Mouse (Mus musculus): ENCODE results near the gene Dcaf12. TPM values are rescaled to one million over a fixed set of nuclear protein-coding genes. Genes with fewer than 3 reads are reported as not detected.

Dcaf12 gene
- total RNA-seq, 2 experiments from 2014 or later, result 40.4 to 45.5 TPM

DNA sequence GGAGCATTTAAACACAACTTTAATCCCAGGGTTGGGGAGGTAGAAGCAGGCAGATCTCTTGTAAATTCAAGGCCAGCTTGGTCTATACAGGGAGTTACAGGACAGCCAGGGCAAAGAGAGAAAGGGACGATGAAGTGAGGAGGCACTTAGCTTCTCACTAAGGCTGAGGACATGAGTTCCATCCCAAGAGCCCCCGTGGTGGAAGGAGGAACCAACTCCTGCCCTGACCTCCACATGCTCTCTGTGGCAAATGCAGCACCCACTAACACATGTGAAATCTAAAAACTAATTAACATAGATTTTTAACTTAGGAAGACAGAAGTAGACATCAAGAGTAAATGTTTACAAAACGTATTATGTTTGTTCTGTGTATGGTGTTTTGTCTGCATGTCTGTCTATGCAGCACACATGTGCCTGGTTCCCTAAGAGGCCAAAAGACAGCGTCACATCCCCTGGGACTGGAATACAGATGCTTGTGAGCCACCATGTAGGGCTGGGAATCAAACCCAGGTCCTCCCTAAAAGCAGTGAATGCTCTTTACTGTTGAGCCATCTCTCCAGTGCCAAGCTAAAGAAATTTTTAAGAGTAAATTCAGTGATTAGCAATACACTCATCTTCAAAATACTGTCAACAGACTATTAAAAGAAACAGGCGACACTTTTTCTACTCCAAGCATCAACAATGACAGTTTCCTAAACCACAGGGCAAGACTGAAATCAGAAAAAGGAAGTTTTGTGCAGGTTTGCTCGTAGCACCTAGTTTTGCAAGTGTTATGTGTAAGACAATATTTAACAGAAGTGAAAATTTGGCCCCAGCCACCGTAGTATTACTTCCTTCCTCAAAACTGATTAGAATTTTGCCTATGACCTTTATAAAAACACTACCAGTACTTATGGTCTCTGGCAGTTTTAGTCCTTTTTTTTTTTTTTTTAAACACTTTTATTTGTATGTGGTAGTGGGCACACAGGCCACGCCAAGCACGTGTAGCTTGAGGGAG lies 3.8 kb downstream of the Dcaf12 start:
- no peak for DNase-seq (ENCODE audit: low spot score in 2 of 2)

DNA sequence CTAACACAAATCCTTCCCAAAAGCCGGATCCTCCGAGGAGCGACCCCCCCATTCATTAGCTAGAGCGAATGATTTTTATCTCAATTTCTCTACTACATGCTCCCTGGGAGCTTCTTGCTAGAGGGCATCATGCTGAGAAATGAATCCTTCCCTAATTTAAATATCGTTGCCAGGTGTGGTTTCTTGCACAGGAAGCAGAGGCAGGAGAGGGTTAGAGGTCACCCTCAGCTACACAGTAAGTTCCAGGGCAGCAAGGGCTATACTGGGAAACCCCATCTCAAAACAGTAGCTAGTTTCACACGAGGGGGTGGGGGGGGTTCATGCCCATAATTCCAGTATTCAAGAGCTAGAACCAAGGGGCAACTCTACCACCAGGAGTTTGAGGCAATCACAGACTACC lies 7.3 kb downstream of the Dcaf12 start:
- DNase-seq (ENCODE audit: low spot score in 2 of 2), result no peak

DNA sequence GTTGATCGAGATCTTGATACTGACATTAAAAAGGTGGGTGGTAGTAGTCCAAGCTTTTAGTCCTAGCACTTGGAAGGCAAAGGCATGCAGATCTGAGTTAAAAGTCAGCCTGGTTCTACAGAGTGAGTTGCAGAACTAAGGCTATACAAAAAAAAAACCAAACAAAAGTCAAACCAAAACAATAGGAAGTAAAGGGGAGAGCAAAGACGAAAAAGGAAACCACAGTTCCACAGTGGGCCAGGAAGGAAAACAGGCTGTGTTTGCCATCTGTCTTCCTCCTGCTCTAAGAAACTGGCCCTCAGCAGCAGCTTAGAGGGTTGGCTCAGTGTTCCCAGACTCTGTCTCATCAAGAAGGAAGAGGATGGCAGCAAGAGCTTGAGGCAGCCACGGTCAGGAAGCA lies 10.4 kb downstream of the Dcaf12 start:
- DNase-seq (ENCODE audit: low spot score in 2 of 2), result peak in 1 of 2 experiments; percentile 19

DNA sequence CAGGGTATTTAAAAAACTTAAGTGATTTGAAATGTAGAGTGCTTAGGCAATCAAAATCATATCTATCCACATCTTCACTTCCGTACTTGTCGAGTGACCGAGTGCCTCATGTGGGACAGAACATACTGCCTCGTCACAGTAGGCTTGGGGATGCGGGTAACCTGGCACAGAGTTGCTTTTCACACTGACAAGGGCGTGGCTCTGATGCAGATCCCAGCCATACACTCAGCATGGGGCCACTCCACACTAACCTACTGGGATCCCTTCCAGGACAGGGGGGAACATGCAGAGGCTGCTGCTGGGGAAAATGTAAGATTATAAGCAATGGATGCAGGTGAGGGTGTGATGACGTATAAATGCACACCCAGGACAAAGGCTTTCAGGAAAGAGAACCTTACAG lies 11.0 kb downstream of the Dcaf12 start:
- DNase-seq (ENCODE audit: low spot score in 2 of 2), result no peak

DNA sequence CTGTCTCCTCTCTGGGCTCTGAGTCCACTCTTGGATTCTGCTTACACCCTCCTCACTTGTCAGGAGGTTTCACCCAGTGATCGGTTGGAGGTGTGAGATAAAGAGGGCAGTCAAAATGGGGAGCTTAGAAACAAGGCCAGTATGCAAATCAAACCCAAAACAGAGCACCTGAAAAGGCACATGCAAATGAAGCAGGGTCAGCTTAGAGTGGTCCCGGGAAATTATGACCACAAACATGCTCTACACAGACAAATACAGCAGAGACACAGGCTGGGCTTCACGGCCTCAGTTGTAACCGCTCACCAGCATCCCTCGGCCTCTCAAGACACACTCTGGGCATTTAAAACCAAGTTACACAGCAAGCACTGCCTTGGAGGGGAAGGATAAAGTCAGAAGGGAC lies 15.7 kb downstream of the Dcaf12 start:
- DNase-seq (ENCODE audit: low spot score in 2 of 2), result no peak

DNA sequence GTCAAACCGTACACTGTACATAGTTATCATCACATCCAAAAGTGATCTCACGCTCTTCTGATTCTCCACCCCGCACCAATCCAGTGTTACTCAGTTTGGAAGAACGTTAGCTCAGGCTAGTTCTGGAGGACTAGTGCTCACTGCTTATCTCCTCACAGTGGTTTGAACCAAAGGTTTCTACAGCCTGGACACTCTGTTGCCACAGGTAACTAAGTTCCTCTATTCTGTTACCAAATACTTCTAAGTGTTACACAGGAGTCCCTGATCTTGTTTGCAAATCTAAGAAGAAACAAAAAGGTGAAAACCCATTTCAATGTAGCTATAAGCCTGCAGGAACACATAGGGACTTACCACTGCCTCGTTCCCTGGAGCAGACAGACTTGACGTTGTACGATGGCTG lies 18.7 kb downstream of the Dcaf12 start:
- no peak for DNase-seq (ENCODE audit: low spot score in 2 of 2)

DNA sequence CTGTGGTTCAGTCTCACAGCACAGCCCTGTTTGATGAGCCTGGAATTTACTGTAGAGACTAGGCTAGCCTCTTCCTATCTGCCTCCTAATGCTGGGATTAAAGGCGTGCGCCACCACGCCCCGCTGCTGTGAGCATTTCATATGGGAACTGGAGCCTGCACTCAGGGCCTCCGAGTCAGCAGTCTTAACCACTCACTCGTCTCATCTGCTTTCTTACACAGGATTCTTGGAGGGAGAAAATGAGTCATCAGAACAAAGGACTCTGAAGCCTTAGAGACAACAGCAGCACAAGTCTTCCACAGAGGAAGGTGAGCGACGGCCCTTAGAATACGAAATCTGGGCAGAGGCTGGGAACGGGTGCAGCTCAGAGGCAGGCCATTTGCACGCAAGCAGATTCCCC lies 19.2 kb downstream of the Dcaf12 start:
- DNase-seq (ENCODE audit: low spot score in 2 of 2), result no peak

DNA sequence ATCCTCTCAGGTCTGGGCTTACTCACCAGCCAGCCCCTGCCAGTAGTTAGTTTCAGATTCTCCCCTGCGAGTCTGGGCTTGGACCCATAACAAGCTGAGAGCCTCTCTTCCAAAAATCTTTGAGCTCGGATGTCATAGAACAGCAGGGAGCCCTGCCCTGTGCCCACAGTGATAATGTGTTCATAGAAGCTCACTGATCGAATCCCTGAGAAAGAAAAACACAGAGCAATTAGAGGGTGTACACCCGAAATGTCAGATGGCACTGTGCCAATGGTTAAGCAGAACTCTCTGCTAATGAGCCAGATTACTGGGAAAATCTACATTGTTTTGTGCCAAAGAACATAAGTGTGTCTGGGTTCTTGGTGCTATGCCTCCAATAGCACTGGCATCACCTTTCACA lies 20.8 kb downstream of the Dcaf12 start:
- no peak for DNase-seq (ENCODE audit: low spot score in 2 of 2)

DNA sequence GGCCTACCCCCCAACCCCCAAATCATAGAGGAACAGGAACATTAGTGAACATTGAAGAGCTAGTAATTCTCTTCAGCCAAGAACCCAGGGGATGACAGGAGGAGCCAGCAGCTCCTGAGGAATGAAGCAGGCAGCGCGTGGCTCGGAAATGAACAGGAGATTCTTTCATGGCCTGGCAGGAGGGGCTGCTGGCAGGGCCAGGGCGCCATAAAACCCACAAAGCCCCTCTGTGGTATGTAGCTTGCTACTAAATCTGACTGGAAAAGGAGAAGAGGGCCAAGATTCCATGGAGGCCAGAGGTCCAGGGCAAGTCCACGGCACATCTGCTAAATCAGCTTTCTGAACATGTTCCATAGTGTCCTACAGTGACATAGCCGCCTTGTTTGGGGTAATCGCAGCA lies 24.9 kb downstream of the Dcaf12 start:
- DNase-seq (ENCODE audit: low spot score in 2 of 2), result no peak

DNA sequence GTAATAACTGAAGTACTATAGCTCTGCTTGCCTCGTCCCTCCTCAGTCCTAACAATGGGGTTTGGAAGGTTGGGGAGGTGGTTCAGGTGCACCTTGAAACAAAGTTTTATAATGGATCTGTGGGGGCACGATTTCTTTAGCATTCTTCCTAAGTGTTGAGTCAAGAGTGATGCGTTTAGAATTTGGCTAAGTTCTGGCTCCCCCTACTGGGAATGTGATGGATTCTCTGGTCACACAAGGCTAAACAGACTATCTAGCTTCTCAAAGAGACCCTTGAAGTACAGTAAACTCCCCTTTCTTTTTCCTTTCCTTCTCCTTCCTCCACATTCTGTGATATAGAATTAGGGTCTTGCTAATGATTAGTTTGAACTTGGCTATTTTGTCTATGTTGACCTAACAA lies 28.3 kb downstream of the Dcaf12 start:
- peak; percentile 26 to 49 for DNase-seq (ENCODE audit: low spot score in 2 of 2)

DNA sequence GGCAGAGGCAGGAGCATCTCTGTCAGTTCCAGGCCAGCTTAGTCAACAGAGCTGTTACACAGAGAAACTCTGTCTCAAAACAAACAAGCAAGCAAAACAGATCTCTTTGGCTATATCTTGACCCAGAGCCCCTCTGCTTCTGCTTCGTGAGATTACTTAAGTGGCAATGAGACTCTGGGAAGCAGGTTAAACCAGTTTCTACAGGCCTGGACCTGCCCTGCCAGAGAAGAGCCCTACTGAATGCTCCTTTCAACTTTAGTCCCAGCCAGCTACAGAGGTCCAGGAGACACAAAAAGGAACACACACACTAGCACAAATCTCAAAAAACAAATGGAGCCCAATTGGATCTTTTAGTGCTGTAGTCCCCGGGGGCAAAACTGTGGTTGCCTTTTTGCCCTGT lies 30.6 kb downstream of the Dcaf12 start:
- no peak for DNase-seq (ENCODE audit: low spot score in 2 of 2)

DNA sequence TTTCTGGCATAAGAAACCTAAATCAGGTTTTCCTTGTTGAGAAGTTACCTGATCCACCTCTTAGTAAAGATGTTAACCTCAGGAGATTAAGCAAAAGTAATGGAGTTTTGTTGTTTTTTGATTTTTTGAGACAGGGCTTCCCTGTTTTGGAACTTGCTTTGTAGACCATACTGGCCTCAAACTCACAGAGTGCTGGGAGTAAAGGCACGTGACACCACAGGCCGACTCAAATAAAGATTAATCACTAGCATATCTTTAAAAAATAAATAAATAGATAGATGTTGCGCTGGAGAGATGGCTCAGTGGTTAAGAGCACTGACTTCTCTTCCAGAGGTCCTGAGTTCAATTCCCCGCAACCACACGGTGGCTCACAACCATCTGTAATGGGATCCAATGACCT lies 38.8 kb downstream of the Dcaf12 start:
- DNase-seq (ENCODE audit: low spot score in 2 of 2), result no peak

DNA sequence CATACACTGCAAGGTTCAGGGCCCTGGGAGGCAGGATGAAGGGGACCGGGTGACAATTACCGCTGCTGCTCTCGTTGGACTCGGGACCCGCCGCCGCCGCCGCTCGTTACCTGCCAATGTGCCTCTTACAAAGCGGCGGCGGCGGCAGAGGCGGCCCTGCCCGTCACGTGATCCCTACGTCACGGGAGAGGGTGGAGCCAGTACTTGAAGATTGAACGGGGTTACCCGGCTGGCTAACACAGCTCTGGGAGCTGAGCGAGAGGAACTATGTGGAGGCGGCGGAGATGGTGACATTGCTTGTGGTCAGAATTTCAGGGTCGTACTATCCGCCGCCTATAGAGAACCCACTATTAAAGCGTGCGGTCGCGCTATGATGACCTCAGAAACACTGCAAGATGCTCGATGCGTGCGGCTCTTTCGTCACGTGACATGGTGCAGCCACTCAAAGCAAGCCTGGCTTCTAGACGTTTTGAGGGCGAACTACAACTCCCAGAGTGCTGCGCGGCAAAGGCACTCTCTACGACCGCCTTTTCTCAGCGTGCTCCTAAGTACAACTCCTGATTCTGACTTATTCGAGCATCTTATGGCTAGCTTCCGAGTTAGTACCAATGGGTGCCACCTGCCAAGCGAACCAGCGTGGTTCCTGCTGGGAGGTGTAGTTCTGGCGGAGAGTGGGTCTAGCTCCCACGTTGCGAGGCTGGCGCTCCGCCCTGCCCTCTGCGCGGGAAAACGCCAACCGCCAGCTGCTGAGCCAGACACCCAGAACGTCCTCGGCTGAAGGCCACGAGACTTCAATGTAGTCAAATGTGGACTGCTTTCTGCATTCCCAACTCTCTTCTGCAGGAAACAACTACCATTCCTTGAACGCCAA lies 39.5 kb downstream of the Dcaf12 start, which contains the start of gene Ubap2:
Gene Ubap2 (minus strand): TSS at position 165 of the 871 bp plus-strand sequence.
- DNase-seq (ENCODE audit: low spot score in 2 of 2), result peak; percentile 97 to 98

DNA sequence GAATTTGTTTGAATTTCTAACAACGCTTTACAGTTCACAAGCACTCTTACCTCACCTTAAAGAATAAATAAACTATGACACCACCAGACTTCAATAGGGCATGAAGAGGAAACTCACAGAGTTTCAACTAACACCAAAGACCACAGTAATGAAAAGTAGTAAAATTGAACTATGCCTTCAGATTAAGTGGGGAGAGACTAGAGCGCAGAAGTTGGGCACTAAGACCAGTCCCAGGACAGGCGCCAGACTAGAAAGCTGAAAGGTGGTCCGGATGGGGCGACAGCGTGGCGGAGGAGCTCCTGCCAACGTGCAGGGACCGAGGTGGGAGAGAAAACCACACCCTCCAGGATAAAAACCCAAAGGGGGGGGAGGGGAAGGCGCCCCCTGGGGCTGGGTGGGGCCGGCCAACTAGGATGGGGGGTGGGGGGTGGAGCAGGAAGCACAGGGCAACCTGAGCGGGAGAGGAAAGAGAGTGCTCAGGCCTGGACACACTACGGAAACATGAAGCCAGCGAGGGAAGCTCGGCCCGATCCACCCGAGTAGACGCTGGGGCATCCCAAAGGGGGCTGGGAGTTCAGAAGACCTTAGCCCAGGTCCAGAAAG lies 40.2 kb downstream of the Dcaf12 start:
- no peak for DNase-seq (ENCODE audit: low spot score in 2 of 2)

DNA sequence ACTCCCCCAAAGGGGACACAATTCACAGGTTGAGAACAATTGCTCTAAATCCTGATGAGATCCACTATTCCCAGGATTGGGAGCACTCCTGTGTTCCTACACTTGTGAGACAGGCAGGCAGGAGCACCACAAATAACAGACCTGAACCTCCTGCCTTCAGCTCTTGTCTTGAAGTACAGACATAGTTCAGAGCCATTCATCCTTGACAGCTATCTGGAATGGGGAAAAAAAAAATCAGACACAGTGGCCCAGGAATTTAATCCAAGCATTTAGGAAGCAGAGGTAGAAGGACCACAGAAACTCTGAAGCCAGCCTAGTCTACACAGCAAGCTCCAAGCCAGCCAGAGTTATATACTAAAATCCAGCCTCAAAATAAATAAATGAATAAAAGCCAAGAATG lies 46.6 kb downstream of the Dcaf12 start:
- no peak for DNase-seq (ENCODE audit: low spot score in 2 of 2)

DNA sequence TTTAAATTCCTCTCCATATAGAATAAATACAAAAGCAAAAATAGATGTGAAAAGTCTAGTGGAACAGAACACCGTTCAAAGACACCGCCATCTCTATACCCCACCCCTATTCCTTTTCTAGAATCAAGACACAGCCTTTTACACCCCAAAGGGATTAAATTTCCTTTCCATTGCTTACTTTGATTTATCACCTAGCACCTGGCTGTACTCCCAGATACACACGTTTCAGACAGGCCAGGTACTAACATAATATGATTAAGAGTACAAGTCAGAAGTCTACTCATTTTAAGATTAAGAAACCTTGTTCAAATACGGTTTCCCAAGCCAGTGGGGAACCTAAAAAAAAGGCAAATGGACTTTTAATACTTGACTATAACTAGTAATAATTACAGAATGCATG lies 48.3 kb downstream of the Dcaf12 start:
- no peak for DNase-seq (ENCODE audit: low spot score in 2 of 2)

DNA sequence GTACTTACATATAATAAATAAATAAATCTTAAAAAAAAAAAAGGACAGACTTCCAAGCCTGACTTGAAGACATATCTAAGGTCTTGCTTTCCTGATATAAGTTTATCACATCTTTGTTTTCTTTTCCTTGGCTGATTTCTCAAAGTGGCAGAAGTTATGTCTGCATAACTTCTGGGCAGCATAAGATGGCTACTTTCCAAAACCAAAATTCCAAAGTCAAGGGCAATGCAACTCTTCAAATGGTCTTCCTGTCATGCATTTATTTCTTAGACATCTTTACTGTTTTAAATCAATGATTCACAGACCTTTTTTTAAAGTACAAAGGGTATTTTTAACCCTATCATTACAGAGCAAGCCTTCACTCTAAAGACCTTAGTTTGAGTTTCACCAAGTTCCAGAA lies 54.0 kb downstream of the Dcaf12 start:
- DNase-seq (ENCODE audit: low spot score in 2 of 2), result no peak

DNA sequence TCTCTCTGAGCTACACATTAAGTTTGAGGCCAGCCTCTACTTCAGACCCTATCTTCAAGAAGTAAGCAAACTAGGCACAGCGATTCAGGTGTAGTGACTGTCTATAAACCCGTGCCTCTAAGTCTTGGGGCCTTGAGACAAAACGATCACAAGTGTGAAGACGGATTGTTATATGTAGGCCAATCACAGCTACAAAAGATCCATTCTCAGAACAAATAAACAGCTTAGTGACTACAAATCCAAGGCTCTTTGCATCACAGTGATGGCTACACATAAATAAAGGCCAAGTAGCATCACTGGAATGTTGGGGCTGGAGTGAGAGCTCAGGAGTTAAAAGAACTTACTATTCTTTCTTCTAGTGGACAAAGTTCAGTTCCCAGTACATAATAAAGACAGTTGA lies 55.7 kb downstream of the Dcaf12 start:
- no peak for DNase-seq (ENCODE audit: low spot score in 2 of 2)

DNA sequence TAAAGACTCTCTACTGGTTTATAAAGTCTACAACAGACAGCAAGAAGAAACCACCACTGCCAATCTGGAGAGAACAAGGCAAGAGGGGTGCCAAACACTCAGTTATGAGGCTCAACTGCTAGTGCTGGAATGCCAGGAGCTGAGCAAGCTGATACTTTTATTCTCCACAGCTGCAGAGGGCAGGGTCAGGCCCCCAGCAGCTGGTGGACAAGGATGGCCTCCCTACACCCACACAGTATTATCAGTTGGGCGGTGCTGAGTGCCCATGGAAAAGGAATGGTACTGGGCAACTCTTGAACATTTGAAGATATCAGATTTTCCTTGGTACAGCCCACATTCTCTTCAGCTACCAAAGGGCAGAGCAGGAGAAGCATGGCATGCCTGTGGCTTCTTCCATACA lies 56.9 kb downstream of the Dcaf12 start:
- no peak for DNase-seq (ENCODE audit: low spot score in 2 of 2)

DNA sequence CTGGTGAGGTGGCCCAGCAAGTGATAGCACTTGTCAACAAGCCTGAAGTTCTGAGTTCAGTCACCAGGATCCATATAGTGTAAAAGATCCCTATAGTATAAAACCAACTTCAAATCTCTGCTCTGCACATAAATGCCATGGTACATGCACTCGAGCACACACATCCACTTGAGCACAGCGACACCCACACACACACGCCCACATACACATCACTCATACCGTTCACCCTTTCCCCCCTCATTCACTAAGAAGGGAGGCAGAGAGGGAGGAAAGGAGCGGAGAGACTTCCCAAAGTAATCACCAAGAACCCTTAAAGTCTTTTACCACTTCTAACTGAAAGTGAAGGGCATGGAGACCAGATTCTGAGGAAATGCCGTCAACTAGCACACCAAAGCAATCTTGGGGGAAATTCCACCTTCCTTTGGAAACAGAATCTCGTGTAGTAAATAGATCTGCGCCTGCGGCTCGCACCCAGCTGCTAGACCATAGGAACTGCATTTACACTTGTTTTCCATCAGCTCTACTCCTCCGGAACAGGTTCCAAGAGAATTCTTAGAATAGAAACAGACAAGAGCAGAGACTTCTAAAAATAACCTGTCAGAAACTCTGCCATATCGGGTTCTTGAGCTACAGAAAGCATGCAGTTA lies 59.0 kb downstream of the Dcaf12 start:
- DNase-seq (ENCODE audit: low spot score in 2 of 2), result peak; percentile 5 to 37

DNA sequence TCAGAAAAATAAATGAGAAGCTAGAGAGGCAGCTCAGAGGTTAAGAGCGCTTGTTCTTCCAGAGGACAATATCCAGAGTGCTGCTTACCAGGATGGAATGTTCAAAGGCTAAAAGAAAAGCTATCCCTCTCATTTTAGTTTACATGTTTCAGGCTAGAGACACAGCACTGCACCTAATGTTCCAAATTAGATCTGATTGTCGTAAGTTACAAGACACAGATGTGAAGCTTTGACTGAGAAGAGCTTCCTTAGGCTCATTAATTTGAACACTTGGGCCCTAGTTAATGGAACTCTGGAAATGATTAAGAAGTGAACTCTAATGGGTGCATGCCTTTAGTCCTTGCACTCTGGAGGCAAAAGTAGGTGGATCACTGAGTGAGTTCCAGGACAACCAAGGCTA lies 60.9 kb downstream of the Dcaf12 start:
- no peak for DNase-seq (ENCODE audit: low spot score in 2 of 2)

All from left cerebral cortex, adult 18-20 months (tissue).